Mouse (Mus musculus) testis, adult 2 months (tissue): ENCODE data around the gene Gm10447. TPM values are rescaled to one million over a fixed set of nuclear protein-coding genes. Genes with fewer than 3 reads are reported as not detected.

Experiments used
- H3K27ac ChIP-seq: fragments of 200-500 bp; 2 replicates; pipeline ENCODE4 v1.5.1; 2012; ENCODE audit warnings: low read depth, low read length; ENCODE audit not compliant: control insufficient read depth, insufficient read depth
- H3K27me3 ChIP-seq: fragments of 200-500 bp; 2 replicates; pipeline ENCODE4 v1.6.1; 2012; ENCODE audit warnings: mild to moderate bottlenecking, low read length, moderate library complexity; ENCODE audit not compliant: control insufficient read depth, insufficient read depth
- H3K36me3 ChIP-seq: fragments of 200-500 bp; 2 replicates; pipeline ENCODE4 v1.6.1; 2012; ENCODE audit warnings: mild to moderate bottlenecking, low read length; ENCODE audit not compliant: control insufficient read depth, insufficient read depth
- H3K4me1 ChIP-seq: fragments of 200-500 bp; 2 replicates; pipeline ENCODE4 v1.6.1; 2012; ENCODE audit warnings: low read length; ENCODE audit not compliant: control insufficient read depth, insufficient read depth
- H3K4me3 ChIP-seq: fragments of 200-500 bp; 2 replicates; pipeline ENCODE4 v1.5.1; 2012; ENCODE audit warnings: low read depth, mild to moderate bottlenecking, low read length, moderate library complexity, mixed read lengths; ENCODE audit not compliant: control insufficient read depth
- CTCF ChIP-seq: fragments of 200-500 bp; IDR thresholded peaks from 2 replicates; pipeline ENCODE4 v1.5.1; 2012; ENCODE audit warnings: low read depth, mild to moderate bottlenecking, inconsistent platforms, low read length, moderate library complexity; ENCODE audit not compliant: control insufficient read depth, insufficient read depth, insufficient replicate concordance
- POLR2A ChIP-seq: fragments of 200-500 bp; IDR thresholded peaks from 2 replicates; pipeline ENCODE4 v1.6.1; 2012; ENCODE audit warnings: low read depth, mild to moderate bottlenecking, inconsistent platforms, low read length, moderate library complexity; ENCODE audit not compliant: control insufficient read depth
- polyA plus RNA-seq: library from polyadenylated mRNA; depleted of rRNA; stranded (reverse); fragments of >200 nt; gene quantifications from 2 replicates; pipeline ENCODE4 v1.2.3, GENCODE M21; 2012

Gm10447 gene
- polyA plus RNA-seq, 1 experiment: 0.05 TPM

GRCm38 (mm10) chr11:53475620-53476019 is 18.7 kb upstream of the Gm10447 start:
- Histone ChIP-seq H3K4me1 (peaks cover 12% of the 10 kb centered on the region), H3K27ac (no peak overlapping the region), H3K4me3 (no peak overlapping the region), H3K36me3 (no peaks in the 10 kb centered on the region), H3K27me3 (no peaks in the 10 kb centered on the region)
- TF ChIP-seq CTCF (no peak), POLR2A (no peak)

- H3K27me3 ChIP-seq: no peaks in the 10 kb centered on the region
- TF ChIP-seq CTCF (no peak), POLR2A (no peak)
- H3K4me3 ChIP-seq: no peak overlapping the region
- no peaks in the 10 kb centered on the region for H3K36me3 ChIP-seq
- H3K4me1 ChIP-seq: peaks cover 12% of the 10 kb centered on the region
- H3K27ac ChIP-seq: no peak overlapping the region
Measured at GRCm38 (mm10) chr11:53472709-53473108, 15.8 kb upstream of the Gm10447 start.

DNA sequence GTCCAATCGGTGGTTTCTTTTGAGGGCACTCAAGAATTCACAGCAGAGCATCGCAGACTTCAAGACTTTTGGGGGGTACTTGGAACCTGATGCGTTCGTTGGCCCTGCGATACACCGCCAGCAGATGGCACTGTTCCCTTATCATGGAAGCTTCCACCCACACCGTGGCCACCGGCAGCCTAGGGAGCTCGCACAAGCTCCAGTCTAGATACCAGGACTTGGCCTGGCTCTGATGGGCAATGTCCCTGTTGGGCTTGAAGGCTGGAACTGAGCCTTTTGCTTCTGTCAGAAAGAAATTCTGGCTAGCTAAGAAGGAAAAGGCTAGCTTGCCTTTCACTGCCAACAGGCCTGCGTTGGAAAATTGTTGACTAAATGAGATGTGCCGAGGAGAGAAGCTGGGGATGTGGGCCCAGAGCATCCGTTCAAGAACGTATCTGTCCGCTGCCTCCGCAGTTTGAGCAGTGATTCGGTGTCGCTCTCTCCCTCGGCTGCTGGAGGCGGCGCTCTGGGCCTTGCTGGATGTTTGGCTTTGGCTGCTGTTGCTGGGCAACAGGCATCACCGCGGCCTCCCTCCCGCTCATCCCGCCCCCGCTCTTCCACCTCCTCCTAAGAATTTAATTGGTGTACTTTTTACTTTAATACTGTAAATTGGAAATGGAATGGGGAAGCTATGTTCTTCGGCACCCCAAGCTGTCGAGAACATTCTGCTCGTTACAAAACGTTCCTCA is 13.2 kb upstream of the Gm10447 start, which contains the start of gene Gm9837:
Gene Gm9837 (minus strand): TSS at position 512 of the 728 bp plus-strand sequence.
- Histone ChIP-seq H3K27me3 (no peaks in the 10 kb centered on the region), H3K27ac (peak within 1 kb of the TSS; percentile 34; the same call in 1 of the 2 replicates), H3K36me3 (no peaks in the 10 kb centered on the region), H3K4me3 (peak within 1 kb of the TSS; percentile 83), H3K4me1 (peaks cover 14% of the 10 kb centered on the region)
- TF ChIP-seq CTCF (peak; percentile 93; the same call in 1 of the 2 replicates), POLR2A (peak; percentile 40; the same call in 1 of the 2 replicates)

GRCm38 (mm10) chr11:53469294-53469967 is 12.5 kb upstream of the Gm10447 start:
- no peaks in the 10 kb centered on the region for H3K27me3 ChIP-seq
- peaks cover 14% of the 10 kb centered on the region for H3K4me1 ChIP-seq
- TF ChIP-seq POLR2A (no peak), CTCF (no peak)
- no peaks in the 10 kb centered on the region for H3K36me3 ChIP-seq
- no peak overlapping the region for H3K27ac ChIP-seq
- H3K4me3 ChIP-seq: peak overlapping the region; percentile 83

DNA sequence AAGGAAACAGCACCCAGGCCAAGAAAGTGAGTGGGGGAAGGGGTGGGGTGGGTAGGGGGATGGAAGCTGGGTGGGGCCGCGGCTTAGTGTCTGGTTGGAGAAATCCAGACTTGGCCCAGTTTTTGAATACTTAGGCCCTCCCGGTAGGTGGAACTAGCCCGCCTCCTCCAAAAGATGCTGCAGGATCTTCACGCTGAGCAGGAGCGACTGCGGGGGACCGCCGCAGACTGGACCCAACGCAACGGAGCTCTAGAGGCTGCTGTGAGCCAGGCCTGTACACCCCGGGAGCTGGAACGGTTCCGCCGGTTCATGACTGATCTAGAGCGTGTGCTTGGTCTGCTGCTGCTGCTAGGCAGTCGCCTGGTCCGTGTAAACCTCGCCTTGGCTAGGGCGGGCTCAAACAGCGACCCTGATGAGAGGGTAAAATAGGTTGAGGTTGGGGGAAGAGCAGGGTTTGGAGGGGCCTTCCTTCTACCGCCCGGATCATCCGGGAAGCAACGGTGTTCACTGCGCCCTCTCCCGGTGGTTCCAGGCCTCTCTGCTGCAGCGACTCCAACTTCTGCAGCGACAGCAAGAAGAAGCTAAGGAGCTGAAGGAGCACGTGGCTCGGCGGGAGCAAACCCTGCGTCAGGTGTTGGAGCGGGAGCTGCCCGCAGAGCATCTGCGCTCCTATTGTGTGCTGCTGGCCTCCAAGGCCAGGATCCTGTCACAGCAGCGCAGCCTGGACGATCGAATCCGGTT is 9.5 kb upstream of the Gm10447 start:
- Histone ChIP-seq H3K27ac (no peak overlapping the region), H3K27me3 (peaks cover 2% of the 10 kb centered on the region; the same call in 1 of the 2 replicates), H3K4me3 (peak overlapping the region; percentile 52), H3K4me1 (peaks cover 28% of the 10 kb centered on the region), H3K36me3 (no peaks in the 10 kb centered on the region)
- TF ChIP-seq CTCF: peak; percentile 69; the same call in 1 of the 2 replicates
- no peak; the same call in 1 of the 2 replicates for TF ChIP-seq POLR2A

DNA sequence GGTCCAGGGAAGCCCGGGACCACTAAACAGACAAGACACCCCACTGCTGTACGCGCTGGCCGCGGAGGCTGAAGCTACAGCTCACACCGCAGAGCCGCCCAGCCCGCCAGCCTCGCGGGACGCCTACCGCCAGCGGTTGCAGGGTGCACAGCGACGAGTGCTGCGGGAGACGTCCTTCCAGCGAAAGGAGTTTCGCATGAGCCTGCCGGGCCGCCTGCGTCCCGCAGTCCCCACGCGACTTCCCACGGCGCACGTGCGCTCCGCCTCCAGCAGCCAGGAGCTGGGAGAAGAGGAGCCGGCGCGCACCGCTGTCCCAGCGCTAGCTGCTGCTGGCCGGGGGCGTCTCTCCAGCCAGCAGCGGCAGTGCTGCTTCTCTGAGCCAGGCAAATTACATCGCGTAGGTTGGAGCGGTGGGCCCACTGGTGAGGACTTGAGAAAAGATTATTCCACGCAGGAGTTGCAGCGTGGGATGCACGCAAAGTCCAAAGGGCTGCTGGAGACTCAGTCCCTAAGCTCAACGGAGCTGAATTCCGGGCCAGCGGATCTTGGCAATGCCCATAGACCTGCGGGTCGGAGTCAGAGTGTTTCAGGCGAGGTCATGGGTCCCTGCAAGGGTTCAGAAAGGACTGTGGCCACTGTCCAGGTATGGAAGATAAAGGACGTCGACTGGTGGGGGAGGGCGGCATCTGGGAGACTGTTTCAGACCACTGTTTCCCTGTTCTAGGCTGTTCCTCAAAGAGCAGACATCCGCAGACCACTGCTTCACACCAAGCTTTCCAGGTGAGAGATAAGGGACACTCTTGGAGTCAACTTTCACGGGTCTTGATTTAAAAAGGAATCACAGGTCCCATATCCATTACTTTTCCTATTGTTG is 6.9 kb upstream of the Gm10447 start:
- peaks cover 2% of the 10 kb centered on the region; the same call in 1 of the 2 replicates for H3K27me3 ChIP-seq
- TF ChIP-seq POLR2A: no peak; the same call in 1 of the 2 replicates
- no peak for TF ChIP-seq CTCF
- peaks cover 16% of the 10 kb centered on the region for H3K4me1 ChIP-seq
- peak overlapping the region; percentile 49 for H3K4me3 ChIP-seq
- H3K27ac ChIP-seq: no peak overlapping the region
- H3K36me3 ChIP-seq: no peaks in the 10 kb centered on the region
